Mouse (Mus musculus) inflammation-experienced regulatory T-cells, adult 16 weeks (primary cell): ENCODE data around the gene Kctd7. TPM values are rescaled to one million over a fixed set of nuclear protein-coding genes. Genes with fewer than 3 reads are reported as not detected.

Source experiments
- polyA plus RNA-seq: library from polyadenylated mRNA; unstranded; fragments of 100-300 nt; shearing (Covaris generic); gene quantifications from one replicate; pipeline ENCODE4 v1.2.1, GENCODE M21; 2017

Kctd7 gene
- polyA plus RNA-seq, result 6.8 TPM

DNA sequence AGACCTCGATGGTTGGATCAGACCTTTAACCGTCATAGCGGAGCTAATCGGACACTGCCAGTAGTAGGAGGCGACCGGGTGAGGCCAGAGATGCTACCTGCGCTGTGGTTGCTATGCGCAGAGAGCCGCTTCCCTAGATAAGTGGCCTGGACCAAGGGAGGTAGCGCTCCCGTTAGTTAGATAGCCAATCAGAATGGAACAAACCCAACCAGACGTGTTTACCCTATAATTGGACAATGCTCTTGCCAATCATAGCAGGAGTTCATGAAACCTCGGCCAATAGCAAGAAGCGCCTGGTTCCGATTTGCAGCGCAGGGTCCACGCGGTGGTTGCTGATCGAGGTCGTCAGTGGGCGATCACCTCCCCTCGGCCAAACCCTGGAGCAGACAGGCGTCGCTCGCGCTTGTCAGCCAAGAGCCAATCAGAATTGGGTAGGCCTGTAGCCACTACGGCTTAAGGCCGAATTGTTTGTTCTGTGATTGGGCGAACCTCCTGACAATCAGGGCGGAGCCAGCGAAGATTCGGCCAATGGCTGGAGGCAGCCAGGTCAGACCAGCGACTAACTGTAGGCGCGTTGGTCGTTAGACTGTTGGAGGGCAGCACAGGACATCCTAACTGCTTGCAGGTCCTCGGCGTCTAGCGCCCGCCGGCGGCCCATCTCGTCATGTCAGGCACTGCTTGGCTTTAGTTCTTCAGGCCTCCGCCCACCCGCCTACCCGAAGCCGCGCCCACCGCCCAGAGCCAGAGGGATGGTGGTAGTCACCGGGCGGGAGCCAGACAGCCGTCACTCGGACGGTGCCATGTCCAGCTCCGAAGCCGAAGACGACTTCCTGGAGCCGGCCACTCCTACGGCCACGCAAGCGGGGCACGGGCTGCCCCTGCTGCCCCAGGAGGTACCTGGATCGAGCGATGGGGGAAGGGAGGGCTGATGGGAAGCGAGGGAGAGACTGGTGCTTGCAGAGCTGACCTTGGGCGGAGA, at the start of gene Kctd7:
Kctd7 (plus strand) TSS at position 528 of the 979 bp plus-strand sequence.

DNA sequence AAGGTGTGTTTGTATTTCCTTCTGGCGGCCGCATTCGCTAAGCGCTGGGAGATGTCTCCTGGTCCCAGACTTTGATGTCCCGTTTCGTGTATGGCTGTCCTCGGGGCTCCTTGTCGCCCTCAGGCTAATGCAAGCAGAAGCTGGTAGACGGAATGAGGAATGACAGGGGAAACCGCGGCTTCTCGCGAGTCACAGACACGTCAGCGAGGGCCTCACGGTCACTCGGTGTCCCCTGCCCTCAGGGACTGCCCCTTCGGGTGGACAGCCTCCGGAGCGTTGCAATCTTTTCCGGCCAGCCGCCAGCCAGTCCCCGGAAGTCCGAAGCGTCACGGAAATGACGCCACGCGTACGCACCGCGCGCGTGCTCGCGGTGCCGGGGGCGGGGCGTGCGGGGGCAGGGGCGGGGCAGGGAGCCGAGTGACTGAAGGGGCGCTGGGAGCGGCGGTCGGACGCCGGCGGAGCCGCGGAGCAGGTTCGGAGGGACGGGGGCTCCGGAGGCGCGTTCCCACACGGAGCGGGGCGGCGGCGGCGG, 26.8 kb downstream of the Kctd7 start, which contains the start of gene Rabgef1:
Rabgef1 (plus strand) TSS at position 376 of the 532 bp plus-strand sequence.

Other genes with a start within 250 kb of the Kctd7 start
- 2.7 TPM for gene Zbed5, start 249.1 kb upstream of the Kctd7 start, polyA plus RNA-seq
- gene Phkg1, start 246.3 kb upstream of the Kctd7 start, polyA plus RNA-seq, result 0.13 TPM
- not detected for gene Nupr1l, start 236.3 kb upstream of the Kctd7 start, polyA plus RNA-seq
- 7.3 TPM for gene Vkorc1l1, start 202.9 kb upstream of the Kctd7 start, polyA plus RNA-seq
- 63.8 TPM for gene Gusb, start 141.8 kb upstream of the Kctd7 start, polyA plus RNA-seq
- gene Asl, start 115.6 kb upstream of the Kctd7 start, polyA plus RNA-seq, result 98.1 TPM
- 53.4 TPM for gene Crcp, start 115.6 kb upstream of the Kctd7 start, polyA plus RNA-seq
- 2.4 TPM for gene Tpst1, start 71.5 kb upstream of the Kctd7 start, polyA plus RNA-seq
- gene Rabgef1, start 26.9 kb downstream of the Kctd7 start, polyA plus RNA-seq, result 47.3 TPM
- gene Tmem248, start 72.2 kb downstream of the Kctd7 start, polyA plus RNA-seq, result 9.0 TPM
- 115 TPM for gene Sbds, start 110.7 kb downstream of the Kctd7 start, polyA plus RNA-seq
- 47.1 TPM for gene Tyw1, start 110.8 kb downstream of the Kctd7 start, polyA plus RNA-seq
- not detected for gene Caln1, start 224.6 kb downstream of the Kctd7 start, polyA plus RNA-seq
- gene A330070K13Rik, start 239.8 kb downstream of the Kctd7 start, polyA plus RNA-seq, result not detected